Mouse (Mus musculus): ENCODE measurements around the gene Mvb12a. TPM values are rescaled to one million over a fixed set of nuclear protein-coding genes. Genes with fewer than 3 reads are reported as not detected.
"Not testable (repeated sequence)": the region's sequence is repeated elsewhere in the genome, so short reads cannot be mapped to it uniquely, and the experiment has no call there.

Mvb12a gene
- polyA plus RNA-seq, 1 experiment from 2014 or later = 30.1 TPM

DNA sequence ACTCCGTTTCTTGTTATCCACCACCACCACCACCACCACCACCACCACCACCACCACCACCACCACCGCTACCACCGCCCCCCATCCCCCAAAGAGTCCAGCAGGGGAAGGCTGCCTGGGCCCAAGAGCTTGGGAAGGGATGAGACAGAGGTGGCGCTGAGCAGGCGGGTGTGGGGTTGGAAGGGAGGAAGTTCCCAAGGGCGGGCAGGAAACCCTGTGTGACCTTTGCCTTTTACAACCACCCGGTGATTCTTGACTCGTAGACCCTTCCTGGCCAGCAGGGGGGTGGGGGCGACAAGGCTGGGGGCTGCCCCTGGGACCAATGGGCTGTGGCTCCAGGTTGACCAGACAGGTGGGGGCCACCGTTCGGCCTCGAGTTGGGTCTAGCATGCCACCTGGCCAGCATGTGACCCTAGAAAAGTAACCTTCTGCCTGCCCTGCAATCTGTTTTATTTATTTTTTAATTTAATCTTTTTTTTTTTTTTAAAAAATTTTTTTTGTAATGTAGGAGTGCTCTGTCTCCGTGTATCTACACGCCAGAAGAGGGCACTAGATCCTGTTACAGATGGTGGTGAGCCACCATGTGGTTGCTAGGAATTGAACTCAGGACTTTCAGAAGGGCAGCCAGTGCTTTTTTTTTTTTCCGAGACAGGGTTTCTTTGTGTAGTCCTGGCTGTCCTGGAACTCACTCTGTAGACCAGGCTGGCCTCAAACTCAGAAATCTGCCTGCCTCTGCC, 29.5 kb upstream of the Mvb12a start:
- no peak overlapping the region for H3K27ac ChIP-seq
- 41% methylated on average over 12 of the region's 15 CpGs for WGBS (ENCODE audit: missing documents)
- no peaks in the 10 kb centered on the region for H3K36me3 ChIP-seq (ENCODE audit: inconsistent target)
- no peak overlapping the region for H3K4me3 ChIP-seq (ENCODE audit: inconsistent target)
- no peaks in the 10 kb centered on the region for H3K79me2 ChIP-seq (ENCODE audit: inconsistent target)

GRCm38 (mm10) chr8:71515043-71515442, 27.7 kb upstream of the Mvb12a start:
- 87% methylated on average over 5 of the region's 5 CpGs for WGBS (ENCODE audit: missing documents)
- Histone ChIP-seq H3K4me3 (ENCODE audit: inconsistent target) (no peak overlapping the region), H3K79me2 (ENCODE audit: inconsistent target) (no peaks in the 10 kb centered on the region), H3K27ac (no peak overlapping the region), H3K36me3 (ENCODE audit: inconsistent target) (no peaks in the 10 kb centered on the region)

DNA sequence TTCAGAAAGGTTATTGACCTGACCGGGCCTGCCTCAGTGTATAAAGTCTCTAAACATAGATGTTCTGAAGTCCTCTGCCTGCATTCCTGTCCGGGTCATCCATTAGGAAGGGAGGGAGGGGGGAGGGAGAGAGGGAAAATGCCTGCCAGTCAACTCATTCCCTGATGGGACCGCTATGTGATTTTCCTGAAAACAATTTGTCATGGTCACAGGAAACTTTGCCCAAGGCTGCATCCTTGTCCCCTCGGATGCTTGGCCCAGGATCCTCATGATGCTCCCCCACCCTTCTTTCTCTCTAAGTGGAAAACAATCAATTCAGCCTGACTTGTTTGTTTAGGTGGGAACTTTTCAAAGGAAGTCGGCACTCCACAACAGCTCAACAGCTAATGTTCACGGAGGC, 25.9 kb upstream of the Mvb12a start:
- H3K4me3 ChIP-seq (ENCODE audit: inconsistent target) = no peak overlapping the region
- 88% methylated on average over 6 of the region's 6 CpGs for WGBS (ENCODE audit: missing documents)
- no peak overlapping the region for H3K27ac ChIP-seq
- H3K36me3 ChIP-seq (ENCODE audit: inconsistent target) = no peaks in the 10 kb centered on the region
- H3K79me2 ChIP-seq (ENCODE audit: inconsistent target) = no peaks in the 10 kb centered on the region

GRCm38 (mm10) chr8:71519037-71519825, 23.5 kb upstream of the Mvb12a start:
- H3K36me3 ChIP-seq (ENCODE audit: inconsistent target); H3K4me3 ChIP-seq (ENCODE audit: inconsistent target); H3K27ac ChIP-seq; H3K79me2 ChIP-seq (ENCODE audit: inconsistent target): not testable (repeated sequence)
- WGBS (ENCODE audit: missing documents) = 33% methylated on average over 3 of the region's 10 CpGs

GRCm38 (mm10) chr8:71521634-71522033, 21.1 kb upstream of the Mvb12a start:
- Histone ChIP-seq H3K4me3 (ENCODE audit: inconsistent target) (no peak overlapping the region), H3K27ac (no peak overlapping the region), H3K79me2 (ENCODE audit: inconsistent target) (no peaks in the 10 kb centered on the region), H3K36me3 (ENCODE audit: inconsistent target) (no peaks in the 10 kb centered on the region)
- 10% methylated on average over 17 of the region's 17 CpGs for WGBS (ENCODE audit: missing documents)

- H3K36me3 ChIP-seq (ENCODE audit: inconsistent target) = no peaks in the 10 kb centered on the region
- H3K4me3 ChIP-seq (ENCODE audit: inconsistent target) = no peak within 1 kb of the TSS
- H3K27ac ChIP-seq = peak within 1 kb of the TSS; percentile 19
- no peaks in the 10 kb centered on the region for H3K79me2 ChIP-seq (ENCODE audit: inconsistent target)
- WGBS (ENCODE audit: missing documents) = 84% methylated on average over 21 of the region's 46 CpGs
These were observed 17.3 kb upstream of the Mvb12a start, which contains the start of gene Ccdc194 for GRCm38 (mm10) chr8:71525226-71526050. Gene Ccdc194, minus strand, starts transcription at chr8:71525711.

GRCm38 (mm10) chr8:71526272-71526671, 16.4 kb upstream of the Mvb12a start:
- peak overlapping the region; percentile 19 for H3K27ac ChIP-seq
- WGBS (ENCODE audit: missing documents) = 49% methylated on average over 6 of the region's 6 CpGs
- H3K36me3 ChIP-seq (ENCODE audit: inconsistent target) = no peaks in the 10 kb centered on the region
- H3K4me3 ChIP-seq (ENCODE audit: inconsistent target) = no peak overlapping the region
- no peaks in the 10 kb centered on the region for H3K79me2 ChIP-seq (ENCODE audit: inconsistent target)

DNA sequence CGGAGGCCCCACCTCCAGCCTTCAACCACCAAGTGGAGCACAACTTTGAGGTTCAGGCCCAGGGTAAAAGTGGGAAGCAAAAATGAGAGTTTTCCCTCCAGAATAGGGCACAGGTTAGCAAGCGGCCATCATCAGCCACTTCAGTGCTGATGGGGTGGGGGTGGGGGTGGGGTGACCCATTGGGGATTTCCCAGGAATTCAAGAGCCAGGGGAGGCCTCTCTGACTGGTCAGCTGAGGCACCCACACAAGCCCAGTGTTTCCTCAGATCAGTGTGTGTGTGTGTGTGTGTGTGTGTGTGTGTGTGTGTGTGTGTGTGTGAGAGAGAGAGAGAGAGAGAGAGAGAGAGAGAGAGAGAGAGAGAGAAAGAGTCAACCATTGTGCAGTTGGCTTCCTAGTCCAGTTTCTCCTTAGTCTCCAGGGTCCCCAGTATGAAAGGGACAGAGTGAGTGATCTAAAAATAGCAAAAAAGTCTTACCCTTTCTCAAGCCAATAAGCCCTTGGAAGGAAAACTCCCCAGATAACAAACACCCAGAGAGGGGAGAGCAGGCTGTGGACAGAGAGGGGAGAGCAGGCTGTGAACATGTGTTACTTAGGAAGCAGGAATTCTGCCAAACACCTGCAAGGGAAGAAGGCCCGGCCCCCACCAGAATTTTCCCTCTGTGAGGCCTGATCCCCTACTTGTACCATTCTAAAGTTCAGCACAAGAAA, 15.4 kb upstream of the Mvb12a start:
- Histone ChIP-seq H3K4me3 (ENCODE audit: inconsistent target) (no peak overlapping the region), H3K79me2 (ENCODE audit: inconsistent target) (no peaks in the 10 kb centered on the region), H3K27ac (peak overlapping the region; percentile 94), H3K36me3 (ENCODE audit: inconsistent target) (no peaks in the 10 kb centered on the region)
- WGBS (ENCODE audit: missing documents) = 69% methylated on average over 3 of the region's 3 CpGs

GRCm38 (mm10) chr8:71528362-71529073, 14.2 kb upstream of the Mvb12a start:
- no peaks in the 10 kb centered on the region for H3K79me2 ChIP-seq (ENCODE audit: inconsistent target)
- peak overlapping the region; percentile 94 for H3K27ac ChIP-seq
- H3K4me3 ChIP-seq (ENCODE audit: inconsistent target) = no peak overlapping the region
- under 1% methylated on average over 11 of the region's 11 CpGs for WGBS (ENCODE audit: missing documents)
- no peaks in the 10 kb centered on the region for H3K36me3 ChIP-seq (ENCODE audit: inconsistent target)

DNA sequence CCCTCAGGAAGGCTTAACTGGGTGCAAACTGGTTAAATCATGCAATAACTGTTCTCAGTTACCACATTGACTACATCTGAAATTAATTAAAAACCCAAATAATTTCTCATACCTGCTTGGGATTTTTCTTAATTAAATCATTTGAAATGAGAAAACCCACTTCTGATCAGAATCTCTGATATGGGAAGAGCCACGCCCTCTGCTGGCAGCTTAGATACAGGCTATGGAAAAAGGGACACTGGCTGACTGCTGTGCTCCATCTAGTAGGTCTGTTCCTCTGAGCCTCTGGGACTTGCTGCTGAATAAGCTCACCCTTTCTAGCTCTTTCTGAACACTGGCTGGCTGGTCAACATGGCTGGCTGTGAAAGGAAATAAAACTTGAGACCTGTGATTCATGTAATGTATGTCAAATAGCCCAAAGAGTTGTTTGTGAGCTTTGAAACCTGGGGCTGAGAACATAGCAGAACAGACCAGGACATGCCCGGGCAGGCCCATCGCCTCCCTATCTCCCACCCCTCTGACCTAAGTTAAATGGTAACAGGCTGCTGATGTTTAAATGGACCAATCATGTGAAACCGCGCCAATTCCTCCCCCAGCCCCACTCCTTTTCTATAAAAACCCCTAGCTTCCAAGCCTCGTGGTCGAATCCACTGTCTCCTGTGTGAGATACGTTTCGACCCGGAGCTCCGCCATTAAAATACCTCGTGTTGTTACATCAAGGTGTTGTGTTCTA, 11.8 kb upstream of the Mvb12a start:
- not testable (repeated sequence) for H3K4me3 ChIP-seq (ENCODE audit: inconsistent target)
- peaks cover 16% of the 10 kb centered on the region for H3K79me2 ChIP-seq (ENCODE audit: inconsistent target)
- 65% methylated on average over 3 of the region's 12 CpGs for WGBS (ENCODE audit: missing documents)

DNA sequence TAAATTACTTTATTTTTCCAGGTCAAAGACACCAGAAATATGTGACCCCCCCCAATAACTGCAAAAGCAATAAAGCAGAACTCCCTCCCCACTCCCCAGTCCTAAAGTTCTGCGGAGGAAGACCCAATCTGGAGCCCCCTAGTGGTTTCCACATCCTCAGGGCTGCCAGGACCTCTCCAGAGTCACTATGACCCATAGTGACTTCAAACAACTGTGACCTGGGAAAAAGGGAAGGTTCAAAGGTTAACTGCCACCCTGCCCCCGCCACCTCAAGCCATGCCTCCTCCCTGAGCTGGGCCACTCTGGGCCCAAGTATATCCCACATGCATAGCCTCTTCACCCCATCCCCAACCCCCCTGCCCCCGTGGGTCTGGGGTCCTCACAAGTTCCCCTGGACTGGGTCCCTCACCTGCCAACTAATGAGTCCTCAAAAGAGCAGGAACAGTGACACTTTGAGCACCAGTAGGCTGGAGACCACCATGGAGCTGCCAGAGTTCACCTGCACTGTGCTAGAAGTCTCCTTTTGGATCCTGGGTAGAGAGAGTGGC, 8.4 kb upstream of the Mvb12a start:
- H3K36me3 ChIP-seq (ENCODE audit: inconsistent target) = peaks cover 11% of the 10 kb centered on the region; the same call in 1 of the 2 replicates
- H3K79me2 ChIP-seq (ENCODE audit: inconsistent target) = peaks cover 48% of the 10 kb centered on the region

More for the DNA sequence above, 11.8 kb upstream of the Mvb12a start:
- H3K36me3 ChIP-seq (ENCODE audit: inconsistent target) = peaks cover 11% of the 10 kb centered on the region; the same call in 1 of the 2 replicates
- H3K27ac ChIP-seq = 0 out of 2 replicates have a peak overlapping the region, but pooled peaks have one; percentile 12

GRCm38 (mm10) chr8:71535663-71536062, 7.1 kb upstream of the Mvb12a start:
- H3K36me3 ChIP-seq (ENCODE audit: inconsistent target) = peaks cover 11% of the 10 kb centered on the region; the same call in 1 of the 2 replicates
- peaks cover 51% of the 10 kb centered on the region for H3K79me2 ChIP-seq (ENCODE audit: inconsistent target)
- WGBS (ENCODE audit: missing documents) = 29% methylated on average over 5 of the region's 5 CpGs
- H3K27ac ChIP-seq = peak overlapping the region; percentile 96
- peak overlapping the region; percentile 91 for H3K4me3 ChIP-seq (ENCODE audit: inconsistent target)

More for the DNA sequence above, 8.4 kb upstream of the Mvb12a start:
- WGBS (ENCODE audit: missing documents) = 70% methylated on average over 3 of the region's 3 CpGs
- no peak overlapping the region for H3K4me3 ChIP-seq (ENCODE audit: inconsistent target)
- no peak overlapping the region for H3K27ac ChIP-seq
